Mouse (Mus musculus): ENCODE data around the gene Mex3d. TPM values are rescaled to one million over a fixed set of nuclear protein-coding genes. Genes with fewer than 3 reads are reported as not detected.
"Not testable (repeated sequence)": the region's sequence is repeated elsewhere in the genome, so short reads cannot be mapped to it uniquely, and the experiment has no call there.

Gene Mex3d
- total RNA-seq, 4 experiments from 2014 or later: 18.9 to 20.3 (median 19.6) TPM

DNA sequence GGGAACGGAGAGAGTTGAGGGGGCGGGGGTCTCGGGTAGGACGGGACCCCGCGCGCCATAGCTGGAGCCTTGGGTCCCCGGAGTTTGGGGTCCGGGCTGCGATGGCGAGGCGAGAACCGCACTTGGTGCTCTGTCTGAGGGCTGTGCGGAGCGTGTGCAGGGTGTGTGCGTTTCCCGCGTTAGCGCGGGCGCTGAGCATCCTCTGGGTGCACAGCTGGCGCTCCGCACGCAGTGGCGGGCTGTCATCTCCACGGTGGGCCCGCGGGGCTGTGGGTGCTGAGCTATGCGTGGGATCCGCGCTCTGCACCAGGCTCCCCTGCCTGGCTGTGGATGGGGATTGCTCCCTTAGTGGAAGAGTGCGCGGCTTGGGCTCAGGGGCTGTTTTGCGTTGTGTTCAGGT lies 30.7 kb downstream of the Mex3d start:
- DNase-seq (ENCODE audit: low spot score in 2 of 2): no peak

- DNase-seq (ENCODE audit: low spot score in 2 of 2): no peak
These were observed 31.3 kb downstream of the Mex3d start, which contains the start of gene Plk5 for GRCm38 (mm10) chr10:80356001-80356682. Gene Plk5, plus strand, starts transcription at chr10:80356459.

DNA sequence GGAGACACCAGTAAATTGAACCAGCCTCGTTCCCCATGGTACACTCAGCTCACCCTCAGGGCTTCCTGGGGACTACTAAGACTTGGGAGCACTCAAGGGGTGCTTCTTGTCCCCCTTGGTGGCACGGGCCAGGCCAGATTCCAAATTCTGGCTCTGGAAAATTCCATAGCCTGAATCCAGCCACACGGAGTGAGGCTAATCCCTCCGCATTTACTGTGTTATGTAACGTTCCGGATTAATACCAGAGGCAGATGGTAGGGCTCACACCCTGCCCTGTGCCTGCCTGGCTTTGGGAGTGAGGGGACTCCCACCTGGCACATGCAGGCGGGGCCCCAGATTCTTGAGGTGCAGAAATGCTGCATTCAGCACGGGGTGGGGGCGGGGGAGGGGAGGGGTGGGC lies 32.0 kb downstream of the Mex3d start:
- DNase-seq (ENCODE audit: low spot score in 2 of 2): no peak

- DNase-seq (ENCODE audit: low spot score in 2 of 2): no peak
These were observed 34.7 kb downstream of the Mex3d start for GRCm38 (mm10) chr10:80352727-80353126.

- no peak for DNase-seq (ENCODE audit: low spot score in 2 of 2)
These were observed 35.6 kb downstream of the Mex3d start for GRCm38 (mm10) chr10:80351896-80352295.

GRCm38 (mm10) chr10:80350292-80350691 lies 37.2 kb downstream of the Mex3d start:
- peak in 1 of 2 experiments; percentile 79 for DNase-seq (ENCODE audit: low spot score in 2 of 2)

DNA sequence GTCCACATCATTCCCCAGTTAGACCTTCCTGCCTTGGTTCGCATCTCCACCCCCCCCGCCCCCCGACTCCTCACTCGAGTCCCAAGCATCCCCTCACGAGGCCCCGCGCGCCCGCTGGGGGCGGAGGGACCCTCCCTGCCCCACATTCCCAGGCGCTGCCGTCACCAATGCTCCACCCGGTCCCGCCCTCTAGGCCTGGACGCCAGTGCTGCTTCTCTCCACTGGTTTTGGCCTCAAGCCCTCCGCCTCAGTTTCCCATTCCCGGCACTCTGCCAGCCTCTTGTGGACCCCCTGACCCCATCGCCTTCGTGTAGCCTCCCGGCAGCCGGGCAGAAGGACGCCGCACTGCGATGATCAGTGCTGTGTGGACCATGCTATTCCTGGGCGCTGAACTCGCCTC lies 38.5 kb downstream of the Mex3d start:
- no peak for DNase-seq (ENCODE audit: low spot score in 2 of 2)

DNA sequence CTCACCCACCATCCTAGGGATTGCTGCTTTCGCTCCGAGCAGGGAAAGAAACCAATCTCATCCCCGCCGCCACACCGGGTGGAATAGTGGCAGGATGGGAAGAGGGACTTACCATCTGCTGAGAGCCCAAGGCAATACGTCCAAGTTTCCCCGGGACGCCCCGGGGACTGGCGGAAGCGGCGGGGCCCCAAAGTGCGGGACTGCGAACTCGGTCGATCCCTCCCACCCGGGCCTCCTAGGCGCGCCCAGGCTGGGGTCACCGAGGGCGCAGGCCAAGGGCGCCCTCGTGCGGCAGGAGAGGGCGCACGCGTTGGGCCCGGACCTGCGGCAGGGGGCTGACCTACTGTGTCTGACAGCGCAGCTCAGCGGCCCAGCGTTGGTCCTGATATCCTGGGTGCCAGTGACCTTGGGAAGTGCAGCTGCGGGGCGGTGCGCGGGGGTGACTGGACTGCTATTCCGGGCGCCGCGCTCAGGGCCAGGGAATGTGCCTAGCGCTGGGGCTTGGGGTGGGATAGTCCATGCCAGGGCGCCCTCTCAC lies 39.1 kb downstream of the Mex3d start, which contains the start of gene Adamtsl5:
Adamtsl5 (minus strand) TSS at position 169 of the 538 bp plus-strand sequence.
- DNase-seq (ENCODE audit: low spot score in 2 of 2): no peak

GRCm38 (mm10) chr10:80347514-80347967 lies 39.9 kb downstream of the Mex3d start:
- no peak for DNase-seq (ENCODE audit: low spot score in 2 of 2)

DNA sequence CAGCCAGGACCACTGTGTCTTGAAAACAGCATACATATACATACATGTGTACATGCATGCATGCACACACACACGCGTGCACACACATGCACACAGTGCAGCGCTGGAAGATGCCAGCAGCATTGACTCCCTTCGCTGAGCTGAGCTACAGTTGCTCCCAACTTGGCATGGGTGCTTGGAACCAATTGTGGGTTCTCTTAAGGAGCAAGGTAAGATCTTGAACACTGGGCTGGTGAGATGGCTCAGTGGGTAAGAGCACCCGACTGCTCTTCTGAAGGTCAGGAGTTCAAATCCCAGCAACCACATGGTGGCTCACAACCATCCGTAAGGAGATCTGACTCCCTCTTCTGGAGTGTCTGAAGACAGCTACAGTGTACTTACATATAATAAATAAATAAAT lies 41.5 kb downstream of the Mex3d start:
- not testable (repeated sequence) for DNase-seq (ENCODE audit: low spot score in 2 of 2)

GRCm38 (mm10) chr10:80345122-80345521 lies 42.3 kb downstream of the Mex3d start:
- DNase-seq (ENCODE audit: low spot score in 2 of 2): no peak

- DNase-seq (ENCODE audit: low spot score in 2 of 2): no peak
These were observed 43.3 kb downstream of the Mex3d start for GRCm38 (mm10) chr10:80344131-80344661.

DNA sequence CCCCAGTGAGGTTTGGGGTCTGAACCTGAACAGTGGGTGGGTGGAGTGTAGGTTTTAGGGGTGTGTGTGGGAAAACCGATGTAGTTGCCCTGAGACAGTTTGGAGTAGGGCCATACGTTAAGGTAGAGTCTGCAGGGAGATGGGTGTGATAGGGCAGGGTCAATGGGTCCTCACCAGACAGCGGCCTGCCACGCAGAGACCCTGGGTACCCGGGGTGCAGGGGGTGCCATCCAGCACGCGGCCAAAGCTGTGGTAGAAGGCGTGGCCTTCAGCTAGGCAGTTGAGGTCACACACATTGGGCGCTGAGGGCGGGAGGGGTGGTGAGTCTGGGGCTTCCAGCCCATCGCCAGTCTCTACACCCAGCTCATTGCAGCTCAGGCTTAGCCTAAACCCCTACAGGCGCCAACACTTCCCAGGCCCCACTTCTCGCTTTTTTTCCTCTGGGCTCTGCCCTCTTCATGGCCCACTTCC lies 44.0 kb downstream of the Mex3d start:
- DNase-seq (ENCODE audit: low spot score in 2 of 2): no peak

DNA sequence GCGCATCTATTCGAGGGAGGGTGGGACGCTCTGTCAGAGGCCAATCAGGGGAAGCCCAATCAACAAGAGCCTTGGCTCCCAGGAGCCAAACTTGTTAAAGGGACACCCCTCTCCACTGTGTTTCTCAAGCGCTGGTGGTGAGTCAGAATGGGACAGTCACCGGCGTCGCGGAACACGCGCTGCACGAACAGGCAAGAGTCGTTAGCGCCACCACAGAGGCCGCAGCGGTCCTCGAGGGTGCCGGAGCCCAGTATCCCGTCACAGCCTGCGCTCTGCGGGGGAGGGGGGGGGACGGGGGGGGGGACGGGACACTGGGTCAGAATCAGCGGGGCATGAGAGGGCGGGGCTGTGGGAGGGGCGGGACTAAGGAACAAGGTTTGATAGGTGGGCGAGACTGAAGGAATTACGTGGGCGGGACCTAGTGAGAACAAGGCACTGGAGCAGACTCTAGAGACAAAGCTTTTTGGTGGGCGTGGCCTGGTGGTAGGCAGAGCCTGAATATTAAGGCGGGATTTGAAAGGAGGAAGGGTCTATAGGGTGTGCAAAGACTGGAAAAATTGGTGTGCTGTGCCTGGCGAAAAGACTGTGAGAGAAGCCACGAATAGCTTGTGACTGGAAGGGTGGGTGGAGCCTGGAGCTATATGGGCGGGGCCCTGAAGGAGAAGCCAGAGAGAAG lies 44.6 kb downstream of the Mex3d start:
- DNase-seq (ENCODE audit: low spot score in 2 of 2): no peak

DNA sequence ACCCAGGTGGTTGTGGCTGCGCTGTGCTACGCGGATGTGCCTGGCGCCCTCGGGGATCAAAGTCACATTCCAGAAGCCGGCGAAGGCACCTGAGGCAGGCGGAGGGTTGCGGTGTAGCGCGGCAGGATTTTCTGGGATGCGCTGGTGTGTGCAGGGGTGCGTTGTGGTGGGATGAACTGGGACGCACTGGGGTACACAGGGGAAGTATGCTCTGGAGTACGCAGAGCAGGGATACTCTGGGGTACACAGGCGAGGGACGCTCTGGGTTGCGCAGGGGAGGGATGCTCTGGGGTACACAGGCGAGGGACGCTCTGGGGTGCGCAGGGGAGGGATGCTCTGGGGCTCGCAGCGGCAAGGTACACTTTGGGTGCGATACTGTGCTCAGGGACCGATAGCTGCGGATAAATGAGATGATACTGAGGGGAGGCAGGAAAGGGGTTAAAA lies 45.1 kb downstream of the Mex3d start:
- DNase-seq (ENCODE audit: low spot score in 2 of 2): no peak

- no peak for DNase-seq (ENCODE audit: low spot score in 2 of 2)
These were observed 45.8 kb downstream of the Mex3d start for GRCm38 (mm10) chr10:80341491-80342304.

DNA sequence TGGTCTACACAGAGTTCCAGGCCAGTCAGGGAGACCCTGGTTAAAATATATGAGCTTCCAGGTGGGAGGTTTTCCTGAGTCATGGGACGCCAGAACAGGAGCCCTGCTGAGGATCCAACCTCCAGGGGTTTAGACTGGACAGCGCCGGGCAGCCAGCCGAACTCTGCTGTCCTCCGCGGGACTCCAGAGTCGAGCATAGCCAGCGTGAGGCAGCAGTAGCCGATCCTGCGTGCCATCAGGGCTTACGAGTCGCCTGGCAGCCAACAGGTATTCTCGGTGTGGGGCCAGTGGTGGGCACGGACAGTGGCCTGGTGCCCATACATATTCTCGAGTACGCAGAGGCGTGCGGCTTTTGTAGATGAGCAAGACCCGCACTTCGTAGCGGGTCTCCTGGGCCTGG lies 46.4 kb downstream of the Mex3d start:
- DNase-seq (ENCODE audit: low spot score in 2 of 2): no peak

DNA sequence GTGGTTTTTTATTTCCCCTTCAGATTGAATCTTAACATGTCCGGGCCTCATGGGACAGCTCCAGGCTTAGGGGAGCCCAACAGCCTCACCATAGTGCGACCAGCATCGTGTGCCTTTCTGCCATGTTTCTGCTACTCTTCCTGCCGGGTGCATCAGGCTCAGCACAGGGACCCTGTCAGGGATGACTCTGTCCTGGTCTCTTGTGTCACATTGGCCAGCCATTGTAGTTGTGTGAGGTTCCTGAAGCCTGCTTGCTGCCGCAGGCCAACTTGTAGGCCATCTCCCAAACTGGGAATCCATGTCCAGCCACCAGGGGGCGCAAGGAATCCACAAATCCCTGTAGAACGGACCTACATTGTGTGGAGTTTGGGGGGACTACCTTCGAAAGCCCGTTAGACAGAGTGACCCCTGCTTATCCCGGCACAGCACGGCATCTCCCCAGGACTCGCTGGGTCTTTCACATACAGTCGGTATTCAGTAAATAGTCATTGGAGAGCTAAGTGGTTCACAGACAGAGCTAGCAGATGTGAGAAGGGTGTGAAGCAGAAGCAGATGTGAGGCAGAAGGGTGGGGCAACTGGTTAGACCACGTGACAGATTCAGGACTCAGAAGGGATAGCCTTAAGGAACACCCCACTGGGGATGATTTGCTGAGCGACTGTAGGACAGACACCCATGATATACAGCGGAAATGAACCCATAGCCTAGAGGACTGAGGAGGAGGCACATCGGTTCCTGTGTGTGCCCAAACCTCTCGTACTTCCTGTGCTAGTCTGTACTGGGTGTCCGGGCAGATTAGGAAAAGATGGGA lies 47.3 kb downstream of the Mex3d start:
- DNase-seq (ENCODE audit: low spot score in 2 of 2): peak in 1 of 2 experiments; percentile 86

GRCm38 (mm10) chr10:80336263-80336662 lies 51.2 kb downstream of the Mex3d start:
- DNase-seq (ENCODE audit: low spot score in 2 of 2): no peak

DNA sequence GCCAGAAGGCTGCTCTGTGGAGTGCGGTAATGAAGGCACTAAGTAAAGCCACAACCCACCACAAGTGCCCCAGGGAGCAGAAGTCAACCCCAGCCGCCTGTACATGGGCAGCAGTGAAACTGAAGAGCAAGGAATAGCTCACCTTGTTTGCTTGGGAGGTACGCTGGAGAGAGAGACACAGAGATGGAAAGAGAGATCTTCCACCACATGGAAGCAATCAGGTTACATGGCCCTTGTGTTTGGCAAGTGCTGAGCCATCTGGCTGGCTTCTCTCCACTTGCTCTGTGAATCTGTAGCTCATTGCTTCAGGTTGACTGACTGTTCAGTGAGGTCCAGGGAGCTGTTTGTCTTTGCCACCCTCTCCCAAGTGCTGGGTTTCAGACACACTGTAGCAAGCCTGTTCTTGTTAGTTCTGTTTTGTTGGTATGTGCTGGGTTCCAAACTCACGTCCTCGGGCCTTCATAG lies 54.9 kb downstream of the Mex3d start:
- no peak for DNase-seq (ENCODE audit: low spot score in 2 of 2)
